Comparison of ENCODE assay signal across 7 mouse cellular contexts in genomic region chr4:80517476-80518285, GRCm38 (mm10).
DNase-seq lines count a peak whose midpoint lies in the region; ATAC-seq lines count a peak whose summit lies in the region.

No protein-coding gene starts in this region.

- peak; percentile 34 for DNase-seq in Muller cell, postnatal 12 days (ENCODE audit: inconsistent ontology term)
- peak; percentile 62 for DNase-seq in brain, embryonic 18.5 days (ENCODE audit: low read depth, low spot score)
- DNase-seq in forebrain, embryonic 10.5 days (ENCODE audit: extremely low spot score, low spot score): peak; percentile 42
- DNase-seq in layer of hippocampus, postnatal 10 days (ENCODE audit: low spot score in 2 of 2): peak; percentile 79 to 80
- DNase-seq in mesoderm, embryonic 11.5 days (ENCODE audit: low read depth, low spot score): peak; percentile 70
- peak; percentile 87 for DNase-seq in telencephalon, adult 2 months (ENCODE audit: low read depth, low spot score)

- H3K27ac ChIP-seq in forebrain, embryonic 10.5 days: no peak overlapping the region
- no peak overlapping the region for H3K27ac ChIP-seq in hindbrain, embryonic 12.5 days

- H3K4me2 ChIP-seq in hindbrain, embryonic 12.5 days (replicated peaks): peak overlapping the region; percentile 28; the same call in 1 of the 2 replicates

- no peaks in the 10 kb centered on the region for H3K36me3 ChIP-seq in forebrain, embryonic 10.5 days (replicated peaks)
- no peaks in the 10 kb centered on the region for H3K36me3 ChIP-seq in hindbrain, embryonic 12.5 days

- ATAC-seq in hindbrain, embryonic 12.5 days (ENCODE audit: low FRiP score): peak; percentile 77

- peaks cover 33% of the 10 kb centered on the region for H3K4me1 ChIP-seq in forebrain, embryonic 10.5 days
- no peaks in the 10 kb centered on the region for H3K4me1 ChIP-seq in hindbrain, embryonic 12.5 days

- 30% methylated on average over 12 of the region's 12 CpGs for WGBS in forebrain, embryonic 10.5 days
- WGBS in hindbrain, embryonic 12.5 days: 32% methylated on average over 12 of the region's 12 CpGs

- no peak overlapping the region for H3K4me3 ChIP-seq in forebrain, embryonic 10.5 days
- H3K4me3 ChIP-seq in hindbrain, embryonic 12.5 days: no peak overlapping the region

- H3K9ac ChIP-seq in hindbrain, embryonic 12.5 days: no peak overlapping the region

- no peaks in the 10 kb centered on the region for H3K9me3 ChIP-seq in forebrain, embryonic 10.5 days
- no peaks in the 10 kb centered on the region for H3K9me3 ChIP-seq in hindbrain, embryonic 12.5 days (replicated peaks)

- H3K27me3 ChIP-seq in forebrain, embryonic 10.5 days (ENCODE audit: poor library complexity, severe bottlenecking): no peaks in the 10 kb centered on the region
- H3K27me3 ChIP-seq in hindbrain, embryonic 12.5 days: no peaks in the 10 kb centered on the region

Comparison
In these comparisons a context has a peak if more than half of its experiments do, and no peak if none do; other contexts are left out.
1. DNase-seq: peak in every context shown above with its lines; median percentile 87 in telencephalon, adult 2 months; 80 in layer of hippocampus, postnatal 10 days; 70 in mesoderm, embryonic 11.5 days; 62 in brain, embryonic 18.5 days; 42 in forebrain, embryonic 10.5 days; 34 in Muller cell, postnatal 12 days.